Mouse (Mus musculus) mouse trophoblast stem cell (cell line): ENCODE results near the gene Ephb2.

ENCODE experiments used
- in situ Hi-C, 2 experiments: fragments of 300-500 bp; cut with MseI, MboI; formaldehyde crosslinking; loops; 2 replicates in 1 of 2; 3 replicates in 1 of 2; pipeline ENCODE4 v1.15.1; 2025

Gene Ephb2

GRCm38 (mm10) chr4:136702456-136702855 lies 133.3 kb downstream of the Ephb2 start:
- in situ Hi-C loops, result no loop called here

- in situ Hi-C loops, result no loop called here
These were observed 134.6 kb downstream of the Ephb2 start for GRCm38 (mm10) chr4:136701236-136701635.

- in situ Hi-C loops, result no loop called here
These were observed 136.7 kb downstream of the Ephb2 start for GRCm38 (mm10) chr4:136699084-136699450.

GRCm38 (mm10) chr4:136698404-136699083 lies 137.2 kb downstream of the Ephb2 start:
- in situ Hi-C loops, result no loop called here

- in situ Hi-C loops, result no loop called here
These were observed 138.5 kb downstream of the Ephb2 start for GRCm38 (mm10) chr4:136697325-136697724.

- in situ Hi-C loops, result no loop called here
These were observed 139.3 kb downstream of the Ephb2 start for GRCm38 (mm10) chr4:136696381-136696925.

GRCm38 (mm10) chr4:136695696-136696095 lies 140.1 kb downstream of the Ephb2 start:
- in situ Hi-C loops, result no loop called here

GRCm38 (mm10) chr4:136690034-136690433 lies 145.8 kb downstream of the Ephb2 start:
- in situ Hi-C loops, result no loop called here

GRCm38 (mm10) chr4:136688113-136688512 lies 147.7 kb downstream of the Ephb2 start:
- in situ Hi-C loops, result no loop called here

GRCm38 (mm10) chr4:136685431-136685869 lies 150.3 kb downstream of the Ephb2 start:
- in situ Hi-C loops, result no loop called here

- in situ Hi-C loops, result no loop called here
These were observed 151.3 kb downstream of the Ephb2 start for GRCm38 (mm10) chr4:136684485-136684884.

GRCm38 (mm10) chr4:136680641-136681040 lies 155.1 kb downstream of the Ephb2 start:
- in situ Hi-C loops, result no loop called here

GRCm38 (mm10) chr4:136679221-136679620 lies 156.6 kb downstream of the Ephb2 start:
- in situ Hi-C loops, result loop anchor here (5.0 to 10.0 kb wide), 2 partner anchors 163 to 166 kb away; no protein-coding TSS in a partner anchor

GRCm38 (mm10) chr4:136678480-136678879 lies 157.3 kb downstream of the Ephb2 start:
- in situ Hi-C loops, result loop anchor here (5.0 to 10.0 kb wide), 2 partner anchors 164 to 166 kb away; no protein-coding TSS in a partner anchor

GRCm38 (mm10) chr4:136675439-136675838 lies 160.3 kb downstream of the Ephb2 start:
- in situ Hi-C loops, result loop anchor here (5.0 to 10.0 kb wide), 2 partner anchors 167 to 169 kb away; no protein-coding TSS in a partner anchor

GRCm38 (mm10) chr4:136672335-136673090 lies 163.3 kb downstream of the Ephb2 start:
- in situ Hi-C loops, result loop anchor here in 1 of 2 experiments (10.0 kb wide), 1 partner anchor 172 kb away; no protein-coding TSS in a partner anchor

- in situ Hi-C loops, result no loop called here
These were observed 168.0 kb downstream of the Ephb2 start for GRCm38 (mm10) chr4:136667757-136668156.

- in situ Hi-C loops, result no loop called here
These were observed 169.8 kb downstream of the Ephb2 start for GRCm38 (mm10) chr4:136666002-136666401.

GRCm38 (mm10) chr4:136665068-136665467 lies 170.7 kb downstream of the Ephb2 start:
- in situ Hi-C loops, result no loop called here

GRCm38 (mm10) chr4:136657914-136658313 lies 177.9 kb downstream of the Ephb2 start:
- in situ Hi-C loops, result no loop called here

- in situ Hi-C loops, result no loop called here
These were observed 182.0 kb downstream of the Ephb2 start for GRCm38 (mm10) chr4:136653692-136654234.

GRCm38 (mm10) chr4:136653019-136653418 lies 182.8 kb downstream of the Ephb2 start:
- in situ Hi-C loops, result no loop called here
